Mouse (Mus musculus): ENCODE data around the gene Apbb1. TPM values are rescaled to one million over a fixed set of nuclear protein-coding genes. Genes with fewer than 3 reads are reported as not detected.
A peak's percentile ranks its signal among the peaks of the same experiment; 100 is the strongest.

Apbb1 gene
- polyA plus RNA-seq, 1 experiment from 2014 or later, result 59.7 TPM

DNA sequence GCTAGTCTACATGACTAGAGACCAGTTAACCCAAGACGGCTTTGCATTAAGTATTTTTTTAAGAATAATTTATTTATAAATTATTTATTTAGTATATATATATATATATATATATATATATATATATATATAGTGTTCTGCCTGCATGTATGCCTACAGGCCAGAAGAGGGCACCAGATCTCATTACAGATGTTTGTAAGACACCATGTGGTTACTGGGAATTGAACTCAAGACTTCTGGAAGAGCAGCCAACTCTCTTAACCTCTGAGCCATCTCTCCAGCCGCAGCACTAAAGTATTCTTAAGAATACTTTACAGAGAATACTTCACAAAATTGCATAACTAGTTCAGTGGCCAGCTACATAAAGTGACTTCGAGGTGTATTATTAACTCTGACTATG, 47.3 kb downstream of the Apbb1 start:
- H3K4me3 ChIP-seq (ENCODE audit: low read depth, low read length), result no peak overlapping the region
- ATAC-seq (replicated peaks; ENCODE audit: insufficient number of reproducible peaks, low FRiP score, low TSS enrichment, low read depth) (no peak), DNase-seq (ENCODE audit: low spot score) (no peak)
- no peaks in the 10 kb centered on the region for H3K4me1 ChIP-seq (ENCODE audit: control insufficient read depth, insufficient read depth, low read length)
- 82% methylated on average over 3 of the region's 3 CpGs for WGBS
- H3K4me2 ChIP-seq (ENCODE audit: low read depth, low read length), result no peak overlapping the region
- no peaks in the 10 kb centered on the region for H3K36me3 ChIP-seq (replicated peaks; ENCODE audit: control insufficient read depth, insufficient read depth, low read depth, low read length)
- H3K9me3 ChIP-seq (replicated peaks; ENCODE audit: control insufficient read depth, low read length), result no peaks in the 10 kb centered on the region
- H3K27me3 ChIP-seq (ENCODE audit: control insufficient read depth, insufficient read depth, low read length), result no peaks in the 10 kb centered on the region
- no peak overlapping the region for H3K27ac ChIP-seq (replicated peaks; ENCODE audit: low read depth, low read length)
- H3K9ac ChIP-seq (replicated peaks; ENCODE audit: low read length), result no peak overlapping the region

DNA sequence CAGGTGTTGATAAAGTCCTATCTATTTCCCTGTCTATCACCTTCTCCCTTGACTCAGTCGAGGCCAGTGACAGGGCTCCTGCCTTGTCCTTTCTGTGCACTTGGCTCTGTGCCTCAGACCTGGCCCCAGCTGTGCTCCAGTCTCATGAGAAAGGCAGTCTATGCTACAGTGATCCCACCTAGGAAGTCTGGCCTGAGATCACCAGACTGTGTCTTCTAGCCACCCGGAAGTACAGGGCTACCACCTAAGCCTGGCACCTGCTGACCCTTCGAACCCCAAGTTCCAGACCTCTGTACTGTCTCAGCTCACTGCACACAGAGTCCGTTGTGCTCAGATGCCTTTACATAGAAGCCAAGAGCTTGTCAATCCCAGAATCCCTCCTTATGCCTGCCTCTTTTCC, 53.4 kb downstream of the Apbb1 start:
- ATAC-seq (replicated peaks; ENCODE audit: insufficient number of reproducible peaks, low FRiP score, low TSS enrichment, low read depth) (no peak), DNase-seq (ENCODE audit: low spot score) (no peak)
- Histone ChIP-seq H3K27me3 (ENCODE audit: control insufficient read depth, insufficient read depth, low read length) (no peaks in the 10 kb centered on the region), H3K9me3 (replicated peaks; ENCODE audit: control insufficient read depth, low read length) (no peaks in the 10 kb centered on the region), H3K4me3 (ENCODE audit: low read depth, low read length) (no peak overlapping the region), H3K4me1 (ENCODE audit: control insufficient read depth, insufficient read depth, low read length) (no peaks in the 10 kb centered on the region), H3K36me3 (replicated peaks; ENCODE audit: control insufficient read depth, insufficient read depth, low read depth, low read length) (no peaks in the 10 kb centered on the region), H3K9ac (replicated peaks; ENCODE audit: low read length) (no peak overlapping the region), H3K4me2 (ENCODE audit: low read depth, low read length) (no peak overlapping the region), H3K27ac (replicated peaks; ENCODE audit: low read depth, low read length) (no peak overlapping the region)
- WGBS, result 78% methylated on average over 4 of the region's 4 CpGs

DNA sequence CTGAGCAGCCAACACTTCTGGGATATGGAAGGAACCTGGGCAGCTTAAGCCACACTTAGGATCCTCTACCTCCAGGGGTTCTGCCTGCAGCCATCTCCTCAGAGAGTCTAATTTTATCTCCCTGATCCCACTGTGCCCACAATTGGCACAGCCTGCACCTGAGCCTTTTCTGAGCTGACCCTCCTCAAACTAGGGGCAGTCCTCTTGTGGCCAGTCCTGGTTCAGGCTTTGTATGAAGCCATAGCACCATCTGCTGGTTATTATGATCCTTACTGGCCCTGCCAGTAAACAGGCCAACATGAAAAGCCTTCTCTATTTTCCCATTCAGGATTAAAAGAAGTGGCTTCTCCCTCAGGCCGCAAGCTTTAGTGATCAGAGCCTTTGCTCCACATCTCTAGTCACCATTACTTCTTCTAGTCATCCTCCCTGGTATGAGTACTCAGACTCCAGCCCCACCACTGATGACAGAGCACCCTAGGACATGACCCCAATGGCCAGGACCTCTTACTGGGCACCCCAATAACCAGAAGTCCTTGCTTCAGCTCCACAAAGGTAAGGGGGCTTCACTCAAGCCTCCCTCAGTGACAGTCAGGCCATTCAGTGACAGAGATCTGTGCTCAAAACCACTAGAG, 54.0 kb downstream of the Apbb1 start:
- no peak overlapping the region for H3K9ac ChIP-seq (replicated peaks; ENCODE audit: low read length)
- 41% methylated on average over 1 of the region's 1 CpGs for WGBS
- H3K4me2 ChIP-seq (ENCODE audit: low read depth, low read length), result no peak overlapping the region
- H3K4me1 ChIP-seq (ENCODE audit: control insufficient read depth, insufficient read depth, low read length), result no peaks in the 10 kb centered on the region
- H3K27ac ChIP-seq (replicated peaks; ENCODE audit: low read depth, low read length), result no peak overlapping the region
- DNase-seq (ENCODE audit: low spot score) (peak; percentile 68), ATAC-seq (replicated peaks; ENCODE audit: insufficient number of reproducible peaks, low FRiP score, low TSS enrichment, low read depth) (peak; percentile 75)
- H3K27me3 ChIP-seq (ENCODE audit: control insufficient read depth, insufficient read depth, low read length), result no peaks in the 10 kb centered on the region
- H3K36me3 ChIP-seq (replicated peaks; ENCODE audit: control insufficient read depth, insufficient read depth, low read depth, low read length), result no peaks in the 10 kb centered on the region
- no peaks in the 10 kb centered on the region for H3K9me3 ChIP-seq (replicated peaks; ENCODE audit: control insufficient read depth, low read length)
- H3K4me3 ChIP-seq (ENCODE audit: low read depth, low read length), result no peak overlapping the region

DNA sequence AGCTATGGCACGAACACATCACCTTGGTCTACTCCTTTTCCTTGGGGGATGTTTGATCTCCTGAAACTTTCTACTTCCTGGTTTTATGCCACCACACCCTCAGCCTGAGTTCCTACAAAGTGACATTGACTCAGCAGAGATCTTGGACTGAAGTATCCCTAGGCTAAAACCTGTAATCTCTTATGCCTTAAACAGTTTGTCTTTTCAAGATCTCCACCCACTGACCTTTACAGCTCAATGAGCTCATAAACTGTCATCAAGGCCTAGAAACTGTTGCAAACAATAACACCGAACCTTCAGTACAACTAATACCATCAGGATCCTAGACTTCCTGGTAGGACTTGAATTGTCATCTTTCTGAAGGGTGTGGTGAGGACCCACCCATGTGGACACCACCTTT, 57.2 kb downstream of the Apbb1 start:
- Histone ChIP-seq H3K36me3 (replicated peaks; ENCODE audit: control insufficient read depth, insufficient read depth, low read depth, low read length) (no peaks in the 10 kb centered on the region), H3K4me3 (ENCODE audit: low read depth, low read length) (no peak overlapping the region), H3K4me2 (ENCODE audit: low read depth, low read length) (no peak overlapping the region), H3K27ac (replicated peaks; ENCODE audit: low read depth, low read length) (no peak overlapping the region), H3K9me3 (replicated peaks; ENCODE audit: control insufficient read depth, low read length) (no peaks in the 10 kb centered on the region), H3K9ac (replicated peaks; ENCODE audit: low read length) (no peak overlapping the region), H3K4me1 (ENCODE audit: control insufficient read depth, insufficient read depth, low read length) (no peaks in the 10 kb centered on the region), H3K27me3 (ENCODE audit: control insufficient read depth, insufficient read depth, low read length) (no peaks in the 10 kb centered on the region)
- WGBS, result 75% methylated on average over 2 of the region's 2 CpGs
- ATAC-seq (replicated peaks; ENCODE audit: insufficient number of reproducible peaks, low FRiP score, low TSS enrichment, low read depth) (no peak), DNase-seq (ENCODE audit: low spot score) (no peak)

DNA sequence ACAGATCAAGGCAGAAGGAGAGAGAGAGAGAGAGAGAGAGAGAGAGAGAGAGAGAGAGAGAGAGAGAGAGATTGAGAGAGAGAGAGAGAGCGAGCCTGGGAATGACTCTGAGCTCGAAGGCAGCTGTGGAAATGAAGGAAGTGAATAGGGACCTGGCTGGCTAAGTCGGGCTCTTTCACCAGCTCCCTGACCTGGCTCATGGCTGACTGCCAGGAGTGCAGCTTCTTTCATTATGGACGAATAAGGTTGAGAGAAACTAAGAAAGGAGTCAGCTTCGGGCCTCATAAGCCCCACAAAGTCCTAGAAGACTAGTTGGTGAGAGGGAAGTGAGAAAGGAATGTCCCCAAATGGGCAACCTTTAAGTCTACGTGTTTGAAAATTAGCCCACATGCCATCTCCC, 61.3 kb downstream of the Apbb1 start:
- 14% methylated on average over 6 of the region's 6 CpGs for WGBS
- no peak overlapping the region for H3K4me2 ChIP-seq (ENCODE audit: low read depth, low read length)
- H3K4me1 ChIP-seq (ENCODE audit: control insufficient read depth, insufficient read depth, low read length), result no peaks in the 10 kb centered on the region
- ATAC-seq (replicated peaks; ENCODE audit: insufficient number of reproducible peaks, low FRiP score, low TSS enrichment, low read depth) (no peak), DNase-seq (ENCODE audit: low spot score) (no peak)
- H3K27ac ChIP-seq (replicated peaks; ENCODE audit: low read depth, low read length), result no peak overlapping the region
- H3K4me3 ChIP-seq (ENCODE audit: low read depth, low read length), result no peak overlapping the region
- no peaks in the 10 kb centered on the region for H3K27me3 ChIP-seq (ENCODE audit: control insufficient read depth, insufficient read depth, low read length)
- H3K9ac ChIP-seq (replicated peaks; ENCODE audit: low read length), result no peak overlapping the region
- no peaks in the 10 kb centered on the region for H3K9me3 ChIP-seq (replicated peaks; ENCODE audit: control insufficient read depth, low read length)
- H3K36me3 ChIP-seq (replicated peaks; ENCODE audit: control insufficient read depth, insufficient read depth, low read depth, low read length), result no peaks in the 10 kb centered on the region

DNA sequence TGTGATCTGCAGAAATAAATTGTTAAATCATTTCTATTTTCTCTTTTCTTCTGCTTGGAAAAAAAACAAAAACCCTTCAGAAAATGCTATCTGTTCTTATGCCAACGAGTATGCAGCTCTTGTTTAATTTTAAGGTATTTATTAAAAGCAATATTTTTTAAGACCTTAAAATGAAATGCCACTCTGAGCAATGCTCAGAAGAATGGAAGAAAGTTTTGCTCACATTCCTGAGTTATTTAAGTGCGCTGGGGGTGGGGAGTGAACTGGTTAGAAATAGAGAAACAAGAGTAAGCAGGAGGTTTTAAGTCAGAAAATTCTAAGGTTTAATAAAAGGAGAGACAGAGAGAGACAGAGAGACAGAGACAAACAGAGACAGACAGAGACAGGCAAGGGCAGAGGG, 61.7 kb downstream of the Apbb1 start:
- Histone ChIP-seq H3K27me3 (ENCODE audit: control insufficient read depth, insufficient read depth, low read length) (no peaks in the 10 kb centered on the region), H3K9ac (replicated peaks; ENCODE audit: low read length) (no peak overlapping the region)
- WGBS, result 73% methylated on average over 2 of the region's 2 CpGs

DNA sequence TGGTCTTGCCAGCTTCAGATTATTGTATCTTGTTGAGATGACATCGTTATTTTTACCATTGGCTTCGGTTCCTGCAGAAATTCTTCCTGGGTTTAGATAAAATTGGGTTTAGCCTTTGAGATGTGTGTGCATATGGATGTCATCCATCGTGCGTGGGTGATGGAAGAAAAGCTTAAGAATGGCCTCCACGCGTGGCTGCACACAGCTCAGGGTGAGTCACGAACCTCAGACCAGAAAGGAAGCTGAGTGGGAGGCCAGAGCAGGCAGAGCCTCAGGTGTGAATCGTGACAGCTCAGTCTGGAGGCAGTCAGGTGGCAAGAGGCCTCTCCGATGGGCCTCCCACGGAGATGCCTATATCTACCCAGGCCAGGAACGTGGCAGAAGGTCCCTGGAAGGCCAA, 62.1 kb downstream of the Apbb1 start:
- Histone ChIP-seq H3K27ac (replicated peaks; ENCODE audit: low read depth, low read length) (no peak overlapping the region), H3K4me1 (ENCODE audit: control insufficient read depth, insufficient read depth, low read length) (no peaks in the 10 kb centered on the region), H3K4me2 (ENCODE audit: low read depth, low read length) (no peak overlapping the region), H3K9me3 (replicated peaks; ENCODE audit: control insufficient read depth, low read length) (no peaks in the 10 kb centered on the region), H3K27me3 (ENCODE audit: control insufficient read depth, insufficient read depth, low read length) (no peaks in the 10 kb centered on the region), H3K36me3 (replicated peaks; ENCODE audit: control insufficient read depth, insufficient read depth, low read depth, low read length) (no peaks in the 10 kb centered on the region), H3K4me3 (ENCODE audit: low read depth, low read length) (no peak overlapping the region), H3K9ac (replicated peaks; ENCODE audit: low read length) (no peak overlapping the region)
- ATAC-seq (replicated peaks; ENCODE audit: insufficient number of reproducible peaks, low FRiP score, low TSS enrichment, low read depth), result no peak
- DNase-seq (ENCODE audit: low spot score), result no peak
- WGBS, result 78% methylated on average over 11 of the region's 11 CpGs

More for the DNA sequence above, 61.7 kb downstream of the Apbb1 start:
- no peaks in the 10 kb centered on the region for H3K9me3 ChIP-seq (replicated peaks; ENCODE audit: control insufficient read depth, low read length)
- no peak overlapping the region for H3K4me3 ChIP-seq (ENCODE audit: low read depth, low read length)
- no peak overlapping the region for H3K4me2 ChIP-seq (ENCODE audit: low read depth, low read length)
- DNase-seq (ENCODE audit: low spot score), result no peak
- no peaks in the 10 kb centered on the region for H3K36me3 ChIP-seq (replicated peaks; ENCODE audit: control insufficient read depth, insufficient read depth, low read depth, low read length)
- no peak overlapping the region for H3K27ac ChIP-seq (replicated peaks; ENCODE audit: low read depth, low read length)
- H3K4me1 ChIP-seq (ENCODE audit: control insufficient read depth, insufficient read depth, low read length), result no peaks in the 10 kb centered on the region
- ATAC-seq (replicated peaks; ENCODE audit: insufficient number of reproducible peaks, low FRiP score, low TSS enrichment, low read depth), result no peak

DNA sequence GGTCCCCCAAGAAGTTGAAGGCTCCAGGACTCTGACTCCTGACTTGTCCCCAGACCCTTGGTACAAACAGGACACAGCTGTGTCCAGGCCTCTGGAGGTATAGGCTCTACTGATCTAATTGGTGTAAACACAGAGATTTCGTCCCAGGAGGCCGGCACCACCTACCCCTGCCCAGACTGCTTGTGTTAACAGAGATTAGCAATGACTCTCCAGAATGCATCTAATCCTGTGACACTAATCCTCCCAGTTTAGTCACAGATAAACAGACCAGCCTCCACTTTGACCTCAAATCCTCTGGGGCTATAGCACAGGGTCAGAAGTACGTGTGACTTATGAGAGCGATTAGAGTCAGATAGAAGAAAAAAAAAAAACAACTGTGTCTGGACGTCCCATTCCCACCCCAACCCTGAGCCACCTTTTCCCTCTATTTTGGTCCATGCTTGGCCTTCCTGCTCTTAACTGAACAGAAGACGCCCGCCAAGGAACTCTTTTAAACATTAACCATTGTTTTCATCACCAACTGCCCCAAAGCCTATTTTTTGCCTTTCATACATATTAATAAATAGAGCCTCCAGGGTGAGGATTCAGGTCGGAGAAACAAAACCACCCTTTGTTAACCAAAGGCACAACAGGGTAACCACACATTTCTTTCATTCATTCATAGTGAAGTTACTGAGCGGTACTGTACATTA, 64.6 kb downstream of the Apbb1 start:
- ATAC-seq (replicated peaks; ENCODE audit: insufficient number of reproducible peaks, low FRiP score, low TSS enrichment, low read depth) (no peak), DNase-seq (ENCODE audit: low spot score) (no peak)
- no peak overlapping the region for H3K4me3 ChIP-seq (ENCODE audit: low read depth, low read length)
- H3K9ac ChIP-seq (replicated peaks; ENCODE audit: low read length), result no peak overlapping the region
- no peak overlapping the region for H3K27ac ChIP-seq (replicated peaks; ENCODE audit: low read depth, low read length)
- no peaks in the 10 kb centered on the region for H3K36me3 ChIP-seq (replicated peaks; ENCODE audit: control insufficient read depth, insufficient read depth, low read depth, low read length)
- H3K4me1 ChIP-seq (ENCODE audit: control insufficient read depth, insufficient read depth, low read length), result no peaks in the 10 kb centered on the region
- no peak overlapping the region for H3K4me2 ChIP-seq (ENCODE audit: low read depth, low read length)
- no peaks in the 10 kb centered on the region for H3K27me3 ChIP-seq (ENCODE audit: control insufficient read depth, insufficient read depth, low read length)
- no peaks in the 10 kb centered on the region for H3K9me3 ChIP-seq (replicated peaks; ENCODE audit: control insufficient read depth, low read length)
- WGBS, result 36% methylated on average over 9 of the region's 9 CpGs
